Mouse (Mus musculus): ENCODE measurements at regions not wholly inside any gene's neighbourhood (a gene's known extent, or its start where the extent isn't known, plus 50 kb on each side); places are given as distances from the start of the nearest gene placed in this dataset.

- TF ChIP-seq E2F4 (IDR thresholded peaks at IDR 0.05; ENCODE audit: borderline replicate concordance, low read depth, low read length), result no peak
- no peak for TF ChIP-seq POLR2AphosphoS5 (IDR thresholded peaks at IDR 0.05; ENCODE audit: borderline replicate concordance, low read depth, low read length)
- no peak for TF ChIP-seq RCOR1 (IDR thresholded peaks at IDR 0.05; ENCODE audit: low read depth, low read length)
- peak; percentile 24 for TF ChIP-seq RAD21 (IDR thresholded peaks at IDR 0.05; ENCODE audit: low read depth, low read length)
- 0 out of 2 replicates have a peak, but pooled peaks have one; percentile 4 for TF ChIP-seq SMC3 (IDR thresholded peaks at IDR 0.05; ENCODE audit: low read depth, low read length)
- peak in 1 of 3 experiments; percentile 9; a peak in 1 of 6 replicates for TF ChIP-seq CTCF (IDR thresholded peaks at IDR 0.05 in 2 of 3, conservative IDR thresholded peaks at IDR 0.05 in 1 of 3; ENCODE audit: control insufficient read depth in 1 of 3, insufficient read depth in 1 of 3, low read depth in 2 of 3, low read length in 3 of 3, poor library complexity in 1 of 3, severe bottlenecking in 1 of 3)
- peak; percentile 82 for TF ChIP-seq USF1 (IDR thresholded peaks at IDR 0.05; ENCODE audit: low read depth, low read length)
These were observed 248.6 kb upstream of the Ndst4 start for GRCm38 (mm10) chr3:125155319-125155718.

GRCm38 (mm10) chr3:125159763-125160162 is 244.1 kb upstream of the Ndst4 start:
- no peaks in the 10 kb centered on the region for H3K4me1 ChIP-seq (ENCODE audit: control insufficient read depth in 1 of 2, insufficient read depth in 2 of 2, low read length in 2 of 2)
- TF ChIP-seq POLR2A (IDR thresholded peaks at IDR 0.05; ENCODE audit: control insufficient read depth in 1 of 2, insufficient read depth in 1 of 2, low read depth in 1 of 2, low read length in 2 of 2, poor library complexity in 1 of 2) (no peak), E2F4 (IDR thresholded peaks at IDR 0.05; ENCODE audit: borderline replicate concordance, low read depth, low read length) (no peak), NRF1 (IDR thresholded peaks at IDR 0.05; ENCODE audit: insufficient read depth, low read depth, low read length, poor library complexity, severe bottlenecking) (no peak), KAT2A (conservative IDR thresholded peaks at IDR 0.05; ENCODE audit: low read depth, low read length) (no peak), ZC3H11A (IDR thresholded peaks at IDR 0.05; ENCODE audit: low read depth, low read length) (no peak), TCF12 (IDR thresholded peaks at IDR 0.05; ENCODE audit: low read depth, low read length) (no peak), MXI1 (IDR thresholded peaks at IDR 0.05; ENCODE audit: low read depth, low read length) (no peak), SIN3A (IDR thresholded peaks at IDR 0.05; ENCODE audit: low read length) (no peak), NELFE (IDR thresholded peaks at IDR 0.05; ENCODE audit: low read depth, low read length) (no peak), USF2 (IDR thresholded peaks at IDR 0.05; ENCODE audit: borderline replicate concordance in 1 of 2, insufficient read depth in 1 of 2, low read depth in 1 of 2, low read length in 2 of 2) (no peak), UBTF (IDR thresholded peaks at IDR 0.05; ENCODE audit: borderline replicate concordance, insufficient read depth, low read depth, low read length) (no peak), CHD1 (IDR thresholded peaks at IDR 0.05; ENCODE audit: low read depth, low read length) (no peak), TBP (IDR thresholded peaks at IDR 0.05; ENCODE audit: low read depth, low read length) (no peak), EP300 (IDR thresholded peaks at IDR 0.05; ENCODE audit: low read depth in 1 of 2, low read length in 2 of 2) (no peak), CTCF (IDR thresholded peaks at IDR 0.05 in 2 of 3, conservative IDR thresholded peaks at IDR 0.05 in 1 of 3; ENCODE audit: control insufficient read depth in 1 of 3, insufficient read depth in 1 of 3, low read depth in 2 of 3, low read length in 3 of 3, poor library complexity in 1 of 3, severe bottlenecking in 1 of 3) (no peak), ZKSCAN1 (IDR thresholded peaks at IDR 0.05; ENCODE audit: low read depth, low read length) (no peak), POLR2AphosphoS2 (IDR thresholded peaks at IDR 0.05; ENCODE audit: low read length) (no peak), MAX (IDR thresholded peaks at IDR 0.05; ENCODE audit: low read length) (no peak), MYC (IDR thresholded peaks at IDR 0.05; ENCODE audit: low read depth, low read length) (no peak)
- H3K27me3 ChIP-seq (ENCODE audit: control insufficient read depth in 1 of 2, insufficient read depth in 2 of 2, low read length in 2 of 2), result no peaks in the 10 kb centered on the region
- H3K27ac ChIP-seq (ENCODE audit: control insufficient read depth, low read depth, low read length), result no peak overlapping the region
- no peaks in the 10 kb centered on the region for H3K79me2 ChIP-seq (ENCODE audit: control insufficient read depth, insufficient read depth, low read length, poor library complexity)
- H3K9ac ChIP-seq (ENCODE audit: control insufficient read depth, low read depth, low read length, poor library complexity, severe bottlenecking), result no peak overlapping the region
- H3K9me3 ChIP-seq (replicated peaks; ENCODE audit: insufficient read depth, low read length), result no peaks in the 10 kb centered on the region
- no peak overlapping the region for H3K4me3 ChIP-seq (ENCODE audit: control insufficient read depth in 1 of 2, insufficient read depth in 1 of 2, low read depth in 2 of 2, low read length in 2 of 2)
- H3K36me3 ChIP-seq (ENCODE audit: control insufficient read depth in 1 of 2, insufficient read depth in 2 of 2, low read length in 2 of 2), result no peaks in the 10 kb centered on the region
- DNase-seq (ENCODE audit: low read depth, low spot score), result peak; percentile 10

More at GRCm38 (mm10) chr3:125155319-125155718, 248.6 kb upstream of the Ndst4 start:
- 0 out of 4 replicates have a peak, but pooled peaks cover 0 to 4% of the 10 kb centered on the region in 2 experiments for H3K4me1 ChIP-seq (ENCODE audit: control insufficient read depth in 1 of 2, insufficient read depth in 2 of 2, low read length in 2 of 2)
- DNase-seq (ENCODE audit: low read depth, low spot score), result no peak
- no peaks in the 10 kb centered on the region for H3K36me3 ChIP-seq (ENCODE audit: control insufficient read depth in 1 of 2, insufficient read depth in 2 of 2, low read length in 2 of 2)
- no peaks in the 10 kb centered on the region for H3K9me3 ChIP-seq (replicated peaks; ENCODE audit: insufficient read depth, low read length)
- H3K4me3 ChIP-seq (ENCODE audit: control insufficient read depth in 1 of 2, insufficient read depth in 1 of 2, low read depth in 2 of 2, low read length in 2 of 2), result no peak overlapping the region
- H3K27me3 ChIP-seq (ENCODE audit: control insufficient read depth in 1 of 2, insufficient read depth in 2 of 2, low read length in 2 of 2), result no peaks in the 10 kb centered on the region
- H3K27ac ChIP-seq (ENCODE audit: control insufficient read depth, low read depth, low read length), result no peak overlapping the region
- H3K79me2 ChIP-seq (ENCODE audit: control insufficient read depth, insufficient read depth, low read length, poor library complexity), result no peaks in the 10 kb centered on the region
- no peak overlapping the region for H3K9ac ChIP-seq (ENCODE audit: control insufficient read depth, low read depth, low read length, poor library complexity, severe bottlenecking)
